ENCODE assay signal across 22 mouse cellular contexts in genomic region chr1:193203821-193204220, GRCm38 (mm10). TPM values are rescaled to one million over a fixed set of nuclear protein-coding genes. Genes with fewer than 3 reads are reported as not detected.
"Had no signal": no experiment of that assay in that cellular context is flagged by ENCODE, and none has a peak within 500 bp of the region (broad histone marks: within the 10 kb centered on the region; RNA-seq: fewer than 3 reads in every experiment).

No protein-coding gene starts in this region.

- DNase-seq: liver, embryonic 13.5 days; liver, postnatal 0 days; lung, adult 2 months; lung, postnatal 14 days; lung, postnatal 36 days; midbrain, embryonic 14.5 days; right cerebral cortex, adult 18-20 months; right cerebral cortex, postnatal 25 days; right cerebral cortex, postnatal 4 days; spleen, adult 18-20 months; thymus, adult 18-20 months; thymus, postnatal 25 days had no signal

- H3K4me3 ChIP-seq: liver, embryonic 13.5 days; liver, embryonic 15.5 days; lung, embryonic 15.5 days; megakaryocyte, embryonic 14.5 days; midbrain, embryonic 10.5 days; midbrain, embryonic 12.5 days; neural tube, embryonic 12.5 days had no signal

- ATAC-seq: liver, postnatal 0 days; lung, postnatal 0 days; midbrain, embryonic 16.5 days had no signal

- H3K27me3 ChIP-seq: liver, embryonic 13.5 days; liver, embryonic 15.5 days; lung, embryonic 15.5 days; megakaryocyte, embryonic 14.5 days; midbrain, embryonic 12.5 days; neural tube, embryonic 12.5 days had no signal

- H3K36me3 ChIP-seq: liver, embryonic 13.5 days; liver, embryonic 15.5 days; lung, embryonic 15.5 days; midbrain, embryonic 10.5 days; midbrain, embryonic 12.5 days; neural tube, embryonic 12.5 days had no signal

- H3K4me2 ChIP-seq: liver, embryonic 11.5 days; liver, embryonic 13.5 days; liver, embryonic 15.5 days; lung, embryonic 15.5 days; midbrain, embryonic 12.5 days; neural tube, embryonic 12.5 days had no signal

RNA-seq across cellular contexts. Expression of gene Lamb3, which starts 3.7 kb away (rescaled TPM):
- polyA plus RNA-seq: macrophage had no signal

RNA-seq across cellular contexts. Expression of gene Irf6, which starts 50.9 kb away (rescaled TPM):
- polyA plus RNA-seq: macrophage had no signal
